Mouse (Mus musculus) lung, adult 2 months (tissue): Measurements from ENCODE around the gene Nuf2.

Experiments
- CTCF ChIP-seq: fragments of 200-500 bp; IDR thresholded peaks from 2 replicates; pipeline ENCODE4 v1.5.1; 2011; ENCODE audit warnings: mild to moderate bottlenecking, low read length, control low read depth; ENCODE audit not compliant: insufficient read depth
- POLR2A ChIP-seq: fragments of 200-500 bp; IDR thresholded peaks from 2 replicates; pipeline ENCODE4 v1.6.1; 2011; ENCODE audit warnings: low read depth, mild to moderate bottlenecking, control low read depth, low read length, borderline replicate concordance; ENCODE audit errors: extremely low read depth

DNA sequence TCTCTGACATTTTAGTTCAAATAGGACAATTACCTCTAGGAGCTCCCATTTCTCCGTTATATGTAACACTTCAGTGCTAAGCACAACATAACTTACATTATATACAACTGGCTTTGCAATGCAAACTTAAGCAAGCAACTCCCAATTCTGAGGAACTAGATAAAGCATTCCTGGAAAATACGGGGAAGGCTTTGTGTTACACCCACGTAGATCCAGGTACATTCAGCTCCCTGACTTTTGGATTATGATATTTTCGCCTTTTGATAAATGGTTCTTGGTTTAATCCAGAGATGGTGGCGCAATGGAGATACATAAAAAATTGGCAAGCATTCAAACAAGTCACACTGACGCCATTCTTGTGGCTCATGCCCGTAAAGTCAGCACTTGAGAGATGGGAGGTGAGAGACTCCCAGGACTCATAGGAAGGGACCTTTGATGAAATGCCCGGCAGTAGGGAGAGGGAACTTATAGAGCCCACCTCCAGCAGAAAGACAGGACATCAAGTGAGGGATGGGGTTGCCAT lies 1.2 kb downstream of the Nuf2 start:
- TF ChIP-seq POLR2A (no peak), CTCF (no peak)
